Mouse (Mus musculus) lung, embryonic 16.5 days (tissue): ENCODE measurements around the gene Nfix. TPM values are rescaled to one million over a fixed set of nuclear protein-coding genes. Genes with fewer than 3 reads are reported as not detected.

Experiments
- ATAC-seq: fragments of 200-750 bp; cut with Nextera tagmentation; 2 replicates; pipeline ENCODE4 v1.8.0; 2017; ENCODE audit warnings: low read depth, mild to moderate bottlenecking, moderate library complexity
- H3K27ac ChIP-seq: fragments of 300-500 bp; sonication (generic); 2 replicates; pipeline ENCODE4 v1.5.1; 2014; ENCODE audit warnings: mild to moderate bottlenecking, control low read depth, low read length
- H3K27me3 ChIP-seq: fragments of 300-500 bp; sonication (generic); 2 replicates; pipeline ENCODE4 v1.6.1; 2014; ENCODE audit warnings: low read depth, low read length, mixed read lengths; ENCODE audit not compliant: control insufficient read depth, insufficient read depth
- H3K36me3 ChIP-seq: fragments of 300-500 bp; sonication (generic); 2 replicates; pipeline ENCODE4 v1.6.1; 2014; ENCODE audit warnings: low read length; ENCODE audit not compliant: control insufficient read depth, insufficient read depth
- H3K4me1 ChIP-seq: fragments of 300-500 bp; sonication (generic); replicated peaks from 2 replicates; pipeline ENCODE4 v1.6.1; 2014; ENCODE audit warnings: low read length, mixed read lengths; ENCODE audit not compliant: control insufficient read depth, insufficient read depth
- H3K4me2 ChIP-seq: fragments of 300-500 bp; sonication (generic); 2 replicates; pipeline ENCODE4 v1.6.1; 2014; ENCODE audit warnings: low read depth, low read length, control low read depth
- H3K4me3 ChIP-seq: fragments of 300-500 bp; sonication (generic); 2 replicates; pipeline ENCODE4 v1.5.1; 2014; ENCODE audit warnings: mild to moderate bottlenecking, low read length, control low read depth
- H3K9ac ChIP-seq: fragments of 300-500 bp; sonication (generic); 2 replicates; pipeline ENCODE4 v1.6.1; 2014; ENCODE audit warnings: low read length, control low read depth
- H3K9me3 ChIP-seq: fragments of 300-500 bp; sonication (generic); 2 replicates; pipeline ENCODE4 v1.6.1; 2016; ENCODE audit warnings: low read length; ENCODE audit not compliant: control insufficient read depth
- WGBS: fragments of 180-500 bp; shearing (Covaris S2); extraction: QIAGEN DNeasy Blood & Tissue Kit; methylation state at CpG from one replicate; pipeline ENCODE4 v1.1.7; 2014; 5-methylcytosine and 5-hydroxymethylcytosine counted together
- polyA plus RNA-seq: library from polyadenylated mRNA; unstranded; fragments of >200 nt; fragmentation: Nextera tagmentation; extraction: Ambion mirVana; gene quantifications from 2 replicates; pipeline ENCODE4 v1.2.1, GENCODE M21; 2015

Nfix gene
- polyA plus RNA-seq, 1 experiment from 2014 or later = 43.9 TPM

- Histone ChIP-seq H3K27me3 (no peaks in the 10 kb centered on the region; the same call in 1 of the 2 replicates), H3K4me2 (peak overlapping the region; percentile 62), H3K27ac (0 out of 2 replicates have a peak overlapping the region, but pooled peaks have one; percentile 61), H3K9me3 (no peaks in the 10 kb centered on the region), H3K36me3 (peaks cover 8% of the 10 kb centered on the region), H3K9ac (peak overlapping the region; percentile 56; the same call in 1 of the 2 replicates), H3K4me3 (0 out of 2 replicates have a peak overlapping the region, but pooled peaks have one; percentile 16), H3K4me1 (peaks cover 60% of the 10 kb centered on the region)
- 10% methylated on average over 3 of the region's 3 CpGs for WGBS
- no peak for ATAC-seq
Measured at GRCm38 (mm10) chr8:84772628-84773027, 27.5 kb downstream of the Nfix start.

- Histone ChIP-seq H3K4me3 (peak overlapping the region; percentile 14), H3K36me3 (peaks cover 8% of the 10 kb centered on the region), H3K27me3 (no peaks in the 10 kb centered on the region; the same call in 1 of the 2 replicates), H3K27ac (peak overlapping the region; percentile 92), H3K9ac (peak overlapping the region; percentile 56), H3K4me2 (peak overlapping the region; percentile 62), H3K9me3 (no peaks in the 10 kb centered on the region), H3K4me1 (peaks cover 57% of the 10 kb centered on the region)
- WGBS = 12% methylated on average over 34 of the region's 34 CpGs
- no peak for ATAC-seq
Measured at GRCm38 (mm10) chr8:84771941-84772378, 28.2 kb downstream of the Nfix start.

GRCm38 (mm10) chr8:84771000-84771687, 29.0 kb downstream of the Nfix start:
- Histone ChIP-seq H3K4me3 (peak overlapping the region; percentile 14), H3K4me1 (peaks cover 61% of the 10 kb centered on the region), H3K27me3 (no peaks in the 10 kb centered on the region), H3K9ac (peak overlapping the region; percentile 56), H3K27ac (peak overlapping the region; percentile 92), H3K9me3 (no peaks in the 10 kb centered on the region), H3K36me3 (peaks cover 11% of the 10 kb centered on the region), H3K4me2 (peak overlapping the region; percentile 62)
- 42% methylated on average over 5 of the region's 5 CpGs for WGBS
- peak; percentile 2; the same call in 1 of the 2 replicates for ATAC-seq

- H3K9me3 ChIP-seq = no peaks in the 10 kb centered on the region
- 41% methylated on average over 12 of the region's 12 CpGs for WGBS
- peak overlapping the region; percentile 56; the same call in 1 of the 2 replicates for H3K9ac ChIP-seq
- H3K4me1 ChIP-seq = peaks cover 61% of the 10 kb centered on the region
- H3K4me3 ChIP-seq = 0 out of 2 replicates have a peak overlapping the region, but pooled peaks have one; percentile 12
- ATAC-seq = peak; percentile 34
- H3K27ac ChIP-seq = peak overlapping the region; percentile 92
- no peaks in the 10 kb centered on the region for H3K27me3 ChIP-seq
- H3K36me3 ChIP-seq = peaks cover 11% of the 10 kb centered on the region
- peak overlapping the region; percentile 62 for H3K4me2 ChIP-seq
Measured at GRCm38 (mm10) chr8:84770100-84770953, 29.8 kb downstream of the Nfix start.

GRCm38 (mm10) chr8:84769324-84769723, 30.8 kb downstream of the Nfix start:
- 90% methylated on average over 8 of the region's 8 CpGs for WGBS
- H3K27me3 ChIP-seq = no peaks in the 10 kb centered on the region
- H3K4me1 ChIP-seq = peaks cover 58% of the 10 kb centered on the region
- H3K9me3 ChIP-seq = no peaks in the 10 kb centered on the region
- no peak overlapping the region for H3K9ac ChIP-seq
- H3K27ac ChIP-seq = no peak overlapping the region
- H3K4me2 ChIP-seq = no peak overlapping the region
- no peak for ATAC-seq
- H3K4me3 ChIP-seq = no peak overlapping the region
- peaks cover 11% of the 10 kb centered on the region for H3K36me3 ChIP-seq

- 85% methylated on average over 14 of the region's 14 CpGs for WGBS
- ATAC-seq = no peak
- no peaks in the 10 kb centered on the region for H3K27me3 ChIP-seq
- peaks cover 53% of the 10 kb centered on the region for H3K4me1 ChIP-seq
- H3K4me3 ChIP-seq = no peak overlapping the region
- H3K4me2 ChIP-seq = no peak overlapping the region
- no peaks in the 10 kb centered on the region for H3K9me3 ChIP-seq
- H3K27ac ChIP-seq = no peak overlapping the region
- peaks cover 11% of the 10 kb centered on the region for H3K36me3 ChIP-seq
- no peak overlapping the region for H3K9ac ChIP-seq
Measured at GRCm38 (mm10) chr8:84768343-84769095, 31.6 kb downstream of the Nfix start.

- no peaks in the 10 kb centered on the region for H3K9me3 ChIP-seq
- peaks cover 13% of the 10 kb centered on the region for H3K36me3 ChIP-seq
- peaks cover 40% of the 10 kb centered on the region for H3K4me1 ChIP-seq
- H3K27ac ChIP-seq = no peak overlapping the region
- 82% methylated on average over 10 of the region's 10 CpGs for WGBS
- no peak for ATAC-seq
- H3K9ac ChIP-seq = no peak overlapping the region
- H3K27me3 ChIP-seq = no peaks in the 10 kb centered on the region
- no peak overlapping the region for H3K4me2 ChIP-seq
- H3K4me3 ChIP-seq = no peak overlapping the region
Measured at GRCm38 (mm10) chr8:84767221-84767620, 32.9 kb downstream of the Nfix start.

GRCm38 (mm10) chr8:84766422-84766821, 33.7 kb downstream of the Nfix start:
- H3K9ac ChIP-seq = peak overlapping the region; percentile 39; the same call in 1 of the 2 replicates
- H3K27me3 ChIP-seq = no peaks in the 10 kb centered on the region
- peaks cover 32% of the 10 kb centered on the region for H3K4me1 ChIP-seq
- H3K4me2 ChIP-seq = no peak overlapping the region
- 57% methylated on average over 9 of the region's 9 CpGs for WGBS
- no peak for ATAC-seq
- H3K27ac ChIP-seq = no peak overlapping the region
- H3K36me3 ChIP-seq = peaks cover 16% of the 10 kb centered on the region
- no peaks in the 10 kb centered on the region for H3K9me3 ChIP-seq
- no peak overlapping the region for H3K4me3 ChIP-seq
